ENCODE assay signal across 9 mouse cellular contexts in the genomic region with DNA sequence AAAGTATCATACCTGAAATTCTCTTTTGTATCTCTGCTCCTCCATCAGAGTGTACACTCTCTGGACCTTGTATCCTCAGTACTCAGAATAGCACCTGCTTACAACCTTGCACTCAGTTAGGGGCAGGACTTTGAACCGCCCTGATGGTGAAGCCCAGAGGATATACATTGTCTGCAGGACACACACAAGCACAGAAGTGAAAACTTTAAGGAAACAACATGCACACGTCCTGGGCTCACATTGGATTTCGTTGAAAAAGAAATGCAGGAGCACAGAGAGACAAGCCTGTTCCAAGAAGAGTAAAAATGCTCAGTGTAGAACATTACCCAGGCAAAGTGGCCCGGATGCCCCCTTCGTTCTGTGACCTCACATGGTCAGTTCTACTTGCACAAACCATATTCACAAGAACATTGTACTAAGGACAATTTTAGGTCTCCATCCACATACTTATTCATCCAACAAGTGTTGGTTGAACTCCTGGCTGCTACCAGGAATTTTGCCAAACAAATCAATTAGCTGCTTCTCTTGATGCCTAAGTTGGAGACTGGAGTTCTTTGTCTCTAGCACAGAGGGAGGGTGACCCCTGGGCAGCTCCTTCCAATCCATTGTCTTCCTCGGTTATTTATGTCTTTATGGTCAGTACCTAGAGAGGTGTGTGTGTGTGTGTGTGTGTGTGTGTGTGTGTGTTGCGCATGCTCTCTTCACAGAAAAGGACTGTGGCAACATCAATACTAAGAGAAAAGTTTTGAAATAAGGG. TPM values are rescaled to one million over a fixed set of nuclear protein-coding genes. Genes with fewer than 3 reads are reported as not detected.
DNase-seq lines count a peak whose midpoint lies in the region; ATAC-seq and TF ChIP-seq lines count a peak whose summit lies in the region.
"Had no signal": no experiment of that assay in that cellular context is flagged by ENCODE, and none has a peak within 500 bp of the region (broad histone marks: within the 10 kb centered on the region; RNA-seq: fewer than 3 reads in every experiment).

No protein-coding gene starts in this region.

- 49% methylated on average over 7 of the region's 7 CpGs for WGBS in lung, embryonic 14.5 days
- WGBS in hindbrain, embryonic 12.5 days: 21% methylated on average over 7 of the region's 7 CpGs
- WGBS in neural tube, embryonic 11.5 days: 20% methylated on average over 7 of the region's 7 CpGs

- H3K27ac ChIP-seq in lung, embryonic 14.5 days (ENCODE audit: low read depth): no peak overlapping the region
- H3K27ac ChIP-seq in bone marrow macrophage, adult 2 months (ENCODE audit: insufficient read depth, low read depth, low read length): peak overlapping the region; percentile 66
- no peak overlapping the region for H3K27ac ChIP-seq in hindbrain, embryonic 12.5 days
- no peak overlapping the region for H3K27ac ChIP-seq in neural tube, embryonic 11.5 days (ENCODE audit: low read depth, low read length)

- no peak for TF ChIP-seq CTCF in lung, embryonic 14.5 days (IDR thresholded peaks at IDR 0.05; ENCODE audit: low read depth)
- TF ChIP-seq CTCF in bone marrow macrophage, adult 2 months (IDR thresholded peaks at IDR 0.05; ENCODE audit: low read depth, low read length): no peak

- no peak overlapping the region for H3K9ac ChIP-seq in lung, embryonic 14.5 days
- H3K9ac ChIP-seq in hindbrain, embryonic 12.5 days: no peak overlapping the region
- H3K9ac ChIP-seq in neural tube, embryonic 11.5 days (ENCODE audit: low read length): no peak overlapping the region

- no peak for TF ChIP-seq POLR2A in bone marrow macrophage, adult 2 months (IDR thresholded peaks at IDR 0.05; ENCODE audit: borderline replicate concordance, low read depth, low read length)

- H3K36me3 ChIP-seq in lung, embryonic 14.5 days (ENCODE audit: insufficient read depth): peaks cover 8% of the 10 kb centered on the region; the same call in 1 of the 2 replicates
- H3K36me3 ChIP-seq in hindbrain, embryonic 12.5 days: no peaks in the 10 kb centered on the region
- no peaks in the 10 kb centered on the region for H3K36me3 ChIP-seq in neural tube, embryonic 11.5 days (ENCODE audit: control insufficient read depth, insufficient read depth, low read length)

- no peak for ATAC-seq in lung, embryonic 14.5 days (ENCODE audit: insufficient read depth)
- ATAC-seq in hindbrain, embryonic 12.5 days (ENCODE audit: low FRiP score): no peak
- ATAC-seq in neural tube, embryonic 11.5 days (ENCODE audit: insufficient read depth, low FRiP score, low TSS enrichment): no peak

- H3K4me1 ChIP-seq in lung, embryonic 14.5 days (ENCODE audit: insufficient read depth): peaks cover 12% of the 10 kb centered on the region
- peaks cover 46% of the 10 kb centered on the region for H3K4me1 ChIP-seq in bone marrow macrophage, adult 2 months (ENCODE audit: control insufficient read depth, insufficient read depth, low read length)
- H3K4me1 ChIP-seq in hindbrain, embryonic 12.5 days: peaks cover 31% of the 10 kb centered on the region
- H3K4me1 ChIP-seq in neural tube, embryonic 11.5 days (ENCODE audit: control insufficient read depth, insufficient read depth, low read length): peaks cover 13% of the 10 kb centered on the region

- H3K9me3 ChIP-seq in lung, embryonic 14.5 days (ENCODE audit: low read depth, low read length): no peaks in the 10 kb centered on the region
- no peaks in the 10 kb centered on the region for H3K9me3 ChIP-seq in hindbrain, embryonic 12.5 days (replicated peaks)
- H3K9me3 ChIP-seq in neural tube, embryonic 11.5 days (ENCODE audit: control insufficient read depth, low read length): no peaks in the 10 kb centered on the region

- peak overlapping the region; percentile 73 for H3K4me2 ChIP-seq in lung, embryonic 14.5 days
- peak overlapping the region; percentile 70; the same call in 1 of the 2 replicates for H3K4me2 ChIP-seq in hindbrain, embryonic 12.5 days (replicated peaks)
- peak overlapping the region; percentile 77; the same call in 1 of the 2 replicates for H3K4me2 ChIP-seq in neural tube, embryonic 11.5 days (ENCODE audit: low read depth)

- H3K27me3 ChIP-seq in lung, embryonic 14.5 days (ENCODE audit: insufficient read depth, low read length): no peaks in the 10 kb centered on the region
- peaks cover 10% of the 10 kb centered on the region; the same call in 1 of the 2 replicates for H3K27me3 ChIP-seq in hindbrain, embryonic 12.5 days
- H3K27me3 ChIP-seq in neural tube, embryonic 11.5 days (ENCODE audit: control insufficient read depth, insufficient read depth, low read length): no peaks in the 10 kb centered on the region

- peak; percentile 60 for DNase-seq in lung, embryonic 14.5 days
- no peak for DNase-seq in lung, postnatal 14 days
- peak; percentile 48 for DNase-seq in neural tube, embryonic 11.5 days (ENCODE audit: low spot score)
- DNase-seq in ovary, postnatal 10 days (ENCODE audit: low spot score): no peak
- no peak for DNase-seq in spleen, postnatal 10 days (ENCODE audit: low spot score in 2 of 2)
- DNase-seq: adrenal gland, postnatal 10 days; layer of hippocampus, adult 9-11 months had no signal

- H3K4me3 ChIP-seq in lung, embryonic 14.5 days (ENCODE audit: low read depth, low read length): no peak overlapping the region; the same call in 1 of the 2 replicates
- H3K4me3 ChIP-seq in bone marrow macrophage, adult 2 months (ENCODE audit: insufficient read depth, low read length): no peak overlapping the region
- H3K4me3 ChIP-seq in hindbrain, embryonic 12.5 days: no peak overlapping the region
- no peak overlapping the region for H3K4me3 ChIP-seq in neural tube, embryonic 11.5 days (ENCODE audit: low read depth, low read length)

RNA-seq across cellular contexts. Expression of a gene that starts 1.2 kb away (rescaled TPM):
- polyA plus RNA-seq in lung, embryonic 14.5 days (2014; fragmentation: Nextera tagmentation; extraction: Ambion mirVana): 180 and 188 TPM in 2 replicates
- polyA plus RNA-seq in bone marrow macrophage, adult 2 months (2012; ENCODE audit: insufficient read depth, insufficient read length, missing spikeins): 3.7 and 6.3 TPM in 2 replicates
- polyA plus RNA-seq in hindbrain, embryonic 12.5 days (2016; fragmentation: Nextera tagmentation; extraction: Ambion mirVana): 100 and 101 TPM in 2 replicates
- 164 and 178 TPM in 2 replicates for polyA plus RNA-seq in neural tube, embryonic 11.5 days (2014; fragmentation: Nextera tagmentation; extraction: Ambion mirVana)

Comparison
In these comparisons a context has a peak if more than half of its experiments do, and no peak if none do; other contexts are left out.
1. DNase-seq: peak in lung, embryonic 14.5 days (single experiment) and neural tube, embryonic 11.5 days (single experiment); none in lung, postnatal 14 days (single experiment), ovary, postnatal 10 days (single experiment) and spleen, postnatal 10 days (0 of 2).
2. RNA of a gene that starts 1.2 kb away (polyA plus RNA-seq): 180 to 188 TPM in lung, embryonic 14.5 days, 164 to 178 TPM in neural tube, embryonic 11.5 days and 100 to 101 TPM in hindbrain, embryonic 12.5 days; 3.7 to 6.3 TPM in bone marrow macrophage, adult 2 months; every median in the first group is over 10 times any median in the second.
3. Peak in every context shown above with its lines, with median percentiles within 50 percentile points of each other: H3K4me2 ChIP-seq.